Mouse (Mus musculus): ENCODE measurements around the gene Lrrc8a. TPM values are rescaled to one million over a fixed set of nuclear protein-coding genes. Genes with fewer than 3 reads are reported as not detected.

The Lrrc8a gene
- polyA plus RNA-seq, 1 experiment from 2014 or later = 66.0 TPM

DNA sequence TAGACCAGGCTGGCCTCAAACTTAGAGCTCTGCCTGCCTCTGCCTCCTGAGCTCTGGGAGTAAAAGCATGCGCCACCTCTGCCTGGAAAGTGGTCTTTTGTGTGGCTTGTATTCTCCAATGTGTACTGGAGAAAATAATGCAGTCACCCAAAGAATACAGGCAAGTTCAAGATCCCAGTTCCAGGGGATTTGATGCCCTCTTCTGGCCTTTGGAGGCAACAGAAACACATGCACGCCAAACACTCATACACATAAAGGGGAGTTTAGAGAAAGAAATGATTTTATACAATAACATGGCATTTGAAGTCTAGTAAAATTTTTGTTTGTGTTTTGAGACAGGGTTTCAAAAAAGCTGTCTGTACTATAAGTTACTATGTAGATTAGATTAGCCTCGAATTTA is 62.0 kb downstream of the Lrrc8a start:
- Histone ChIP-seq H3K9ac (replicated peaks; ENCODE audit: low read length) (no peak overlapping the region), H3K27me3 (ENCODE audit: control insufficient read depth, insufficient read depth, low read length) (no peaks in the 10 kb centered on the region), H3K9me3 (ENCODE audit: control insufficient read depth, low read length) (no peaks in the 10 kb centered on the region), H3K36me3 (ENCODE audit: control insufficient read depth, insufficient read depth, low read length) (peaks cover 72% of the 10 kb centered on the region), H3K4me1 (ENCODE audit: control insufficient read depth, insufficient read depth, low read length) (no peaks in the 10 kb centered on the region), H3K27ac (replicated peaks; ENCODE audit: low read depth, low read length) (no peak overlapping the region), H3K4me3 (replicated peaks; ENCODE audit: low read depth, low read length) (no peak overlapping the region), H3K4me2 (ENCODE audit: low read length) (no peak overlapping the region)
- no peak for ATAC-seq (ENCODE audit: low FRiP score, low TSS enrichment)
- peak; percentile 12 for DNase-seq
- WGBS = 82% methylated on average over 3 of the region's 3 CpGs

DNA sequence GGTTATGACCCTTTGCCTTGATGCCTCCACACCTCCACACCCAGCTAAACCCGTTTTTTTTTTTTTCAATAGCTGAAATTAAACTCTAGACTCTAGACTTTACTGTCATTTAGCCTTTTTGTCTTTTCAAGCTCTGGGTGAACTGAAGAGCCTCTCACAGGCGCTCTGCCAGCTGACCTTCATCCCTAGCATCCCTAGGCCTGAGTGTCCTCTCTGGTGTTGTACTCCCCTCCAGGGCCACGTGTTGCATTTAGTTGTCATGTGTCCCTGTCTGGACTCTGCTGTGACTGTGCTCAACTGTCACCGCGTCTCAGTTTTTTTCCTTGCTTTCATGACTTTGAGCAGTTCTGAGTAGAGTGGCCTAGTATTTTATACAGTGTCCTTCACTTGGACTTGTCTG is 62.5 kb downstream of the Lrrc8a start:
- H3K4me2 ChIP-seq (ENCODE audit: low read length) = no peak overlapping the region
- ATAC-seq (ENCODE audit: low FRiP score, low TSS enrichment) = no peak
- no peaks in the 10 kb centered on the region for H3K27me3 ChIP-seq (ENCODE audit: control insufficient read depth, insufficient read depth, low read length)
- DNase-seq = no peak
- no peaks in the 10 kb centered on the region for H3K4me1 ChIP-seq (ENCODE audit: control insufficient read depth, insufficient read depth, low read length)
- no peak overlapping the region for H3K4me3 ChIP-seq (replicated peaks; ENCODE audit: low read depth, low read length)
- H3K27ac ChIP-seq (replicated peaks; ENCODE audit: low read depth, low read length) = no peak overlapping the region
- H3K36me3 ChIP-seq (ENCODE audit: control insufficient read depth, insufficient read depth, low read length) = peaks cover 76% of the 10 kb centered on the region
- H3K9ac ChIP-seq (replicated peaks; ENCODE audit: low read length) = no peak overlapping the region
- no peaks in the 10 kb centered on the region for H3K9me3 ChIP-seq (ENCODE audit: control insufficient read depth, low read length)
- 94% methylated on average over 5 of the region's 5 CpGs for WGBS

DNA sequence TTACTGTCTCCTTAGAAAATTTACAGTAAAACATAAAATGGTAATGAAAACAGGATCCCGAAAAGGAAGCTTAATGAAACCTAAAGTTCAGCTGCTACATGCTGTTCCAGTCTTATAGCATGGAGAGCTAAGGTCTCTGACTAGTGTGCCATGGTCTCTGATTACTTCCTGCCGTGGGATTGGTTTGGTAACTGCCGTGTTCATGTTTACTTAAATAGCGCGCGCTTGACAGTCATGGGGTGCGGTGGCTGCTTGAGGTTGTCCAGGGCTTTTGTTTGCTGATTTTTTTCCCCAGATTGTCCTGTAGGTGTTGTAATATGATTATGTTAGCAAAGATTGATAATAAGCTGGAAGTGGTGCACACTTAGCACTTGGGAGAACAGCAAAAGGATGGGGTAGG is 68.6 kb downstream of the Lrrc8a start:
- no peak overlapping the region for H3K4me2 ChIP-seq (ENCODE audit: low read length)
- no peaks in the 10 kb centered on the region for H3K4me1 ChIP-seq (ENCODE audit: control insufficient read depth, insufficient read depth, low read length)
- 97% methylated on average over 7 of the region's 7 CpGs for WGBS
- H3K9me3 ChIP-seq (ENCODE audit: control insufficient read depth, low read length) = no peaks in the 10 kb centered on the region
- H3K27me3 ChIP-seq (ENCODE audit: control insufficient read depth, insufficient read depth, low read length) = no peaks in the 10 kb centered on the region
- no peak overlapping the region for H3K27ac ChIP-seq (replicated peaks; ENCODE audit: low read depth, low read length)
- no peak overlapping the region for H3K9ac ChIP-seq (replicated peaks; ENCODE audit: low read length)
- DNase-seq (no peak), ATAC-seq (ENCODE audit: low FRiP score, low TSS enrichment) (no peak)
- peaks cover 98% of the 10 kb centered on the region for H3K36me3 ChIP-seq (ENCODE audit: control insufficient read depth, insufficient read depth, low read length)
- no peak overlapping the region for H3K4me3 ChIP-seq (replicated peaks; ENCODE audit: low read depth, low read length)

DNA sequence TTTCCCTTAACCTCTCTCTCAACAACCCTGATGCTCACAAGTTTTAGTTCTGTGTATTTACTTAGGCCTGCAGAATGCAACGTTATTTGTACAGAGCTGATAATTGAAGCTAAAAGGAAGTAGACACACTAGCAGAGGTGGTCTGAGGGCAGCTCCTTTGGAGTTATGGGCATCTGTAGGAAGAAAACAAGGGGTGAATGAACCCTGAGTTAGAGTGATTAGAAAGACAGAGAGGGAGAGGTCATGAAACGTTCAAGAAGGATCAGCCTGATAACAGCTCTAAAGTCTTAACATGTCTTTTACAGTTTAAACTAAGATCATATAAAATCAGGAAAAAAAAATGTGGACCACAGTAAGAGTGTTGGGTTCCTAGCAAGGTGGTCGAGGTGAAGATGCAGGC is 71.8 kb downstream of the Lrrc8a start:
- Histone ChIP-seq H3K27ac (replicated peaks; ENCODE audit: low read depth, low read length) (no peak overlapping the region), H3K4me1 (ENCODE audit: control insufficient read depth, insufficient read depth, low read length) (no peaks in the 10 kb centered on the region), H3K9ac (replicated peaks; ENCODE audit: low read length) (no peak overlapping the region), H3K36me3 (ENCODE audit: control insufficient read depth, insufficient read depth, low read length) (peaks cover 98% of the 10 kb centered on the region), H3K4me3 (replicated peaks; ENCODE audit: low read depth, low read length) (no peak overlapping the region), H3K4me2 (ENCODE audit: low read length) (no peak overlapping the region), H3K9me3 (ENCODE audit: control insufficient read depth, low read length) (no peaks in the 10 kb centered on the region), H3K27me3 (ENCODE audit: control insufficient read depth, insufficient read depth, low read length) (no peaks in the 10 kb centered on the region)
- DNase-seq = no peak
- 96% methylated on average over 3 of the region's 3 CpGs for WGBS
- no peak for ATAC-seq (ENCODE audit: low FRiP score, low TSS enrichment)

DNA sequence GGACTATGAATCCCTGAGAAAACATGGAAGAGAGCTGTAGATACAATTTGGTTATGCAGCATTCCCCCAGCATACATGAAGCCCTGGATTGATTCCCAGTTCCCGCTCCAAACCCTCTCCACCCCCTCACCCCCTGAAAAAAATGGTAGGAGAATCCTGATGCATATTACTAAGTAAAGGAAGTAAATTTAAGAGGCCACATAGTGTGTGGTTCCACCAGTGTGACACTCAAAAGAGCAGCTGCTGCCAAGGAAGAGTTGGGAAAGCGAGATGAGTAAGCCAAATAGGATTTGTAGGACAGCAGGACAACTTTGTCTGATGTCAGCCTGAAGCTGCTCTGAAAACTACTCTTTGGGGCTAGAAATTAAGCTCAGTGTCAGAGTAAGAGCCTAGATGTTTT is 74.0 kb downstream of the Lrrc8a start:
- H3K4me1 ChIP-seq (ENCODE audit: control insufficient read depth, insufficient read depth, low read length) = no peaks in the 10 kb centered on the region

More for the DNA sequence above, 74.0 kb downstream of the Lrrc8a start:
- 99% methylated on average over 2 of the region's 2 CpGs for WGBS
- ATAC-seq (ENCODE audit: low FRiP score, low TSS enrichment) (no peak), DNase-seq (no peak)
- Histone ChIP-seq H3K27me3 (ENCODE audit: control insufficient read depth, insufficient read depth, low read length) (no peaks in the 10 kb centered on the region), H3K36me3 (ENCODE audit: control insufficient read depth, insufficient read depth, low read length) (peaks cover 98% of the 10 kb centered on the region), H3K9me3 (ENCODE audit: control insufficient read depth, low read length) (no peaks in the 10 kb centered on the region), H3K9ac (replicated peaks; ENCODE audit: low read length) (no peak overlapping the region), H3K4me3 (replicated peaks; ENCODE audit: low read depth, low read length) (no peak overlapping the region), H3K27ac (replicated peaks; ENCODE audit: low read depth, low read length) (no peak overlapping the region), H3K4me2 (ENCODE audit: low read length) (no peak overlapping the region)

Other genes starting within 250 kb of the Lrrc8a start
- gene Wdr34, start 188.8 kb upstream of the Lrrc8a start, polyA plus RNA-seq (2014; fragmentation: Nextera tagmentation; extraction: Ambion mirVana) = 62.9 and 80.2 TPM in 2 replicates
- gene Set, start 180.3 kb upstream of the Lrrc8a start, polyA plus RNA-seq (2014; fragmentation: Nextera tagmentation; extraction: Ambion mirVana) = 376 and 427 TPM in 2 replicates
- gene Pkn3, start 160.0 kb upstream of the Lrrc8a start, polyA plus RNA-seq (2014; fragmentation: Nextera tagmentation; extraction: Ambion mirVana) = 1.1 and 1.9 TPM in 2 replicates
- gene Zdhhc12, start 144.1 kb upstream of the Lrrc8a start, polyA plus RNA-seq (2014; fragmentation: Nextera tagmentation; extraction: Ambion mirVana) = 17.6 and 18.7 TPM in 2 replicates
- gene Zer1, start 113.1 kb upstream of the Lrrc8a start, polyA plus RNA-seq (2014; fragmentation: Nextera tagmentation; extraction: Ambion mirVana) = 15.1 and 15.6 TPM in 2 replicates
- gene Tbc1d13, start 104.0 kb upstream of the Lrrc8a start, polyA plus RNA-seq (2014; fragmentation: Nextera tagmentation; extraction: Ambion mirVana) = 17.7 and 20.4 TPM in 2 replicates
- gene Endog, start 66.2 kb upstream of the Lrrc8a start, polyA plus RNA-seq (2014; fragmentation: Nextera tagmentation; extraction: Ambion mirVana) = 23.2 and 28.1 TPM in 2 replicates
- 52.8 and 54.8 TPM in 2 replicates for gene Spout1, start 59.3 kb upstream of the Lrrc8a start, polyA plus RNA-seq (2014; fragmentation: Nextera tagmentation; extraction: Ambion mirVana)
- 15.3 and 17.1 TPM in 2 replicates for gene Kyat1, start 31.9 kb upstream of the Lrrc8a start, polyA plus RNA-seq (2014; fragmentation: Nextera tagmentation; extraction: Ambion mirVana)
- gene Gm28035, start 2.9 kb downstream of the Lrrc8a start, polyA plus RNA-seq (2014; fragmentation: Nextera tagmentation; extraction: Ambion mirVana) = 0.25 TPM in 1 of 2 replicates, not detected in the other
- 4.9 and 6.0 TPM in 2 replicates for gene Phyhd1, start 28.5 kb downstream of the Lrrc8a start, polyA plus RNA-seq (2014; fragmentation: Nextera tagmentation; extraction: Ambion mirVana)
- not detected in 2 replicates for gene Gm28038, start 43.3 kb downstream of the Lrrc8a start, polyA plus RNA-seq (2014; fragmentation: Nextera tagmentation; extraction: Ambion mirVana)
- gene Dolk, start 48.6 kb downstream of the Lrrc8a start, polyA plus RNA-seq (2014; fragmentation: Nextera tagmentation; extraction: Ambion mirVana) = 32.2 and 32.7 TPM in 2 replicates
- 20.5 and 26.0 TPM in 2 replicates for gene Nup188, start 48.7 kb downstream of the Lrrc8a start, polyA plus RNA-seq (2014; fragmentation: Nextera tagmentation; extraction: Ambion mirVana)
- gene Sh3glb2, start 121.6 kb downstream of the Lrrc8a start, polyA plus RNA-seq (2014; fragmentation: Nextera tagmentation; extraction: Ambion mirVana) = 129 and 183 TPM in 2 replicates
- gene Miga2, start 126.5 kb downstream of the Lrrc8a start, polyA plus RNA-seq (2014; fragmentation: Nextera tagmentation; extraction: Ambion mirVana) = 26.1 and 29.7 TPM in 2 replicates
- gene Dolpp1, start 154.5 kb downstream of the Lrrc8a start, polyA plus RNA-seq (2014; fragmentation: Nextera tagmentation; extraction: Ambion mirVana) = 56.3 and 57.2 TPM in 2 replicates
- 22.2 and 24.0 TPM in 2 replicates for gene Crat, start 178.1 kb downstream of the Lrrc8a start, polyA plus RNA-seq (2014; fragmentation: Nextera tagmentation; extraction: Ambion mirVana)
- 86.7 and 115 TPM in 2 replicates for gene Ptpa, start 178.3 kb downstream of the Lrrc8a start, polyA plus RNA-seq (2014; fragmentation: Nextera tagmentation; extraction: Ambion mirVana)
- 3.7 and 4.3 TPM in 2 replicates for gene Ier5l, start 236.5 kb downstream of the Lrrc8a start, polyA plus RNA-seq (2014; fragmentation: Nextera tagmentation; extraction: Ambion mirVana)